Mouse (Mus musculus): ENCODE data around the gene Scarb2.

DNA sequence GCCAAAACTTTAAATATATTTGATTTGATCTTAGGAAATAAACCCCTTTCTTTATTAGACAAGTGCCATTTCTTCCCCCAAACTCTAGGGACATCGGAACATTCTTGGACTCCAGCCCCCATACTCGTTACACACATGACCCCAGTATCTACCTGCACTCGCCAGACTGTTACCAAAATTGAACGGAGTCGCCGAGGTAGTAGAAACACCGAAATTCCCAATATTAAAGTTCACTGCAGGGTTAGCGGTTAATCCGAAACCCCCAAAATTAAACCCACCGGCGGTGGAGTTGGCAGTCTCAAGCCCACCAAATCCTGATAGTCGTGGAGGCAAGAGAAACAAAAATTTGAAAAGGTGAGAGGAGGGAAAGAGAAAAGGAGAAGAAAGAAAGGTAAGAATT is 72.6 kb downstream of the Scarb2 start:
- no peak for TF ChIP-seq CTCF (IDR thresholded peaks at IDR 0.05; ENCODE audit: extremely low read depth, insufficient read length, insufficient replicate concordance, low read depth, low read length)
- TF ChIP-seq POLR2A (IDR thresholded peaks at IDR 0.05; ENCODE audit: low read depth, low read length) = no peak
